Mouse (Mus musculus) brown adipose tissue, adult 24 weeks (tissue): ENCODE measurements at regions not wholly inside any gene's neighbourhood (a gene's known extent, or its start where the extent isn't known, plus 50 kb on each side); places are given as distances from the start of the nearest gene placed in this dataset.
"Not testable (repeated sequence)": the region's sequence is repeated elsewhere in the genome, so short reads cannot be mapped to it uniquely, and the experiment has no call there.

Experiments
- H3K27ac ChIP-seq: fragments of 200-500 bp; replicated peaks from 2 replicates; pipeline ENCODE4 v1.5.1; 2012; ENCODE audit warnings: low read depth, mild to moderate bottlenecking, low read length
- H3K4me1 ChIP-seq: fragments of 200-500 bp; 2 replicates; pipeline ENCODE4 v1.6.1; 2012; ENCODE audit warnings: low read length, mixed read lengths; ENCODE audit not compliant: control insufficient read depth, insufficient read depth, insufficient read length
- H3K4me3 ChIP-seq: fragments of 200-500 bp; 2 replicates; pipeline ENCODE4 v1.5.1; 2012; ENCODE audit warnings: low read depth, mild to moderate bottlenecking, low read length, moderate library complexity; ENCODE audit not compliant: insufficient read depth

- H3K27ac ChIP-seq: no peak overlapping the region
- H3K4me1 ChIP-seq: no peaks in the 10 kb centered on the region
These were observed 51.7 kb upstream of the Fam174b start for GRCm38 (mm10) chr7:73688451-73688850.

DNA sequence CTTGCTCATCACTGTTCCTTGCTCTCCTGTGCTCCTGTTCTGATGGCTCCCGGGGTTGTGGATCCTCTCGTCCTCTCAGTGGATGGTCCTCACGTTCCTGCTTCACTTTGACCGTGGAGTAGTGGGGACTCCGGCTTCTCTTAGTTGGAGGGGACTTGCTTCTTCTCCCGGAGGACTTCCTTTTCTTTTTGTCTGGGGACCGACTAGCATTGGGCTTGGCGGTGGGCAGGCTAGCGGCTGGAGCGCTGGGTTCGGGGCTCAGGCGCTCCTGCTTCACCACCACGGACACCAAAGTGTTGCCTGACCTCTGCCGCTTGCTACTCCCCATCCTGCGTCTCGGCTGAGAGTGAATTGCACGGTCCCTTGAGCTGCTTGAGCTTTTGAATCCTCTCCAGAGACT lies 53.9 kb upstream of the Fam174b start:
- not testable (repeated sequence) for H3K4me3 ChIP-seq, H3K4me1 ChIP-seq, H3K27ac ChIP-seq

More at GRCm38 (mm10) chr7:73688451-73688850, 51.7 kb upstream of the Fam174b start:
- no peak overlapping the region for H3K4me3 ChIP-seq

DNA sequence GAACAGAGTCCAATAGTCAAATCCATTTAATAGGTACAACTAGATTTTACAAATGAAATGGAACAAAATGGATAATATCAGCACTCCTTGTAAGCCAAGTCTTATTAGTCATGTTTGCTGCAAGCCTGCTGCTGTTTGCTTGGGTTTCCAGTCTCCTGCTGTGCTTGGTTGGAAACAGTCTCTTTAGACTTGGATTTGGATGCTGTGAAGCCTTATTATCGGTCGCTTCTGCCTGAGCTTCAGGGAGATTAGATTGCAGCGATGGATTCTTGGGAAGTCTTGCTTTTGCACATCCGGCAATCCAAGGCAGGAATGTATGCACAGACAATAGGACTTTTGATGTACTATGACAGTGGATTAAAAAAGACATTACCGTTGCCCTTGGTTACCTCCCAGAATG lies 57.3 kb upstream of the Fam174b start:
- no peak overlapping the region for H3K4me3 ChIP-seq
- H3K4me1 ChIP-seq: no peaks in the 10 kb centered on the region

DNA sequence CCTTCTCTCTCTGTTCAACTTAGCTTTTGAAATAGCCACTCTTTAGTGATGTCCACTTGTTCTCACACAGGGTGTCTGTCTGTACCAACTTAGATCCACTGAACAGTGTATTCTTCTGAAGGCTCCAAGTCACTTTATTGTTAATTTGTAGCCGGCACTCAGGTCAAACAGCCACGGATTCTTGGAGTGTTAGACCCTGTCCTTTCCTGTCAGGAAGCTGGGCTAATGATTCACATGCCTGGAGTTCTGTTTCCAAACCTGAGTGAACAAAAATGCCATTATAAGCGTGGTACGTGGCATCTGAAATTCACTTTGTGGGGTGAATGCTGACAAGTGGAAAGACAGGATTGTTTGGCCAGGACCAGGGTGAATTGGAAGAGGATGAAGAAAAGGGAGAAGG lies 69.5 kb upstream of the Fam174b start:
- Histone ChIP-seq H3K4me3 (no peak overlapping the region), H3K4me1 (peaks cover 5% of the 10 kb centered on the region), H3K27ac (no peak overlapping the region)

More for the DNA sequence above, 57.3 kb upstream of the Fam174b start:
- no peak overlapping the region for H3K27ac ChIP-seq

DNA sequence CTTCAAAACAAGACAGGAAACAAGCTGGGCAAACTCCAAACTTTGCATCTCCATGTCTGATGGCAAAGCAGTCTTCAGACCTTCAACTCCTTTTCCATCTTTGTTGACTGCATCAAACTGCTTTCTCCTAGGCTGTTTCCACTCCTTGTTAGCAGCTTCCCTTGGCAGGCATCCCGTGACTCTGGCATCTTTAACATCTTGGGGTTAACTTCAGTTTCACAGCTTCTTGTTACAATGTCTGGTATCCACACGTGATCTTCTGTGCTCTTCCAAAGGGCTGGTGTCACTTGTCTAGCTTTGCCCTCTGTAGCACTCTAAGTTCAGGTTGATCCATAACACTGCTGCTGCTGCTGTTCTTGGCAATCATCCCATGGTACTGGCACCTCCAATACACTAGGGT lies 71.3 kb upstream of the Fam174b start:
- H3K27ac ChIP-seq: no peak overlapping the region
- no peak overlapping the region for H3K4me3 ChIP-seq
- H3K4me1 ChIP-seq: peaks cover 5% of the 10 kb centered on the region

- Histone ChIP-seq H3K4me1 (peaks cover 5% of the 10 kb centered on the region), H3K4me3 (no peak overlapping the region), H3K27ac (no peak overlapping the region)
These were observed 73.0 kb upstream of the Fam174b start for GRCm38 (mm10) chr7:73666921-73667675.

DNA sequence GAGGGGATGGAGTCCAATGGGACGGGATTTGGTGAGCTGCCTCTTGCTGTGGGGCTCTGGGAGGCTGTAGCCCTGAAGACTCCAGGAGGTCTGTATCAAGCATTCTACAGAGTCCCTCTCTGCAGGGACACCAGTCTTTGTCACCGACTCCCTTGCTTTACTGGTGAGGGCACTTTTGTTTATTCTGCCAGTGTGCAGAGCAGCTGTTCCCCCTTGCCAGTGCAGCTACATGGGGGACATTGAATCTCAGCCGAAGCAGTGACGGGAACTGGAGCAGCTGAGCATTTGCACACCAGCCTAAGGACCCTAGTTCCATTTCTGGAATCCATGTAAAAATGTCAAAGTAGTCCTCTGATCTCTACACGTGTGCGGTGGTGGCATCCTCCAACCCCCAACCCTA lies 75.1 kb upstream of the Fam174b start:
- H3K4me3 ChIP-seq: no peak overlapping the region
- peaks cover 5% of the 10 kb centered on the region for H3K4me1 ChIP-seq
- no peak overlapping the region for H3K27ac ChIP-seq

- H3K4me1 ChIP-seq: peaks cover 5% of the 10 kb centered on the region
- H3K4me3 ChIP-seq: no peak overlapping the region
- no peak overlapping the region for H3K27ac ChIP-seq
These were observed 77.6 kb upstream of the Fam174b start for GRCm38 (mm10) chr7:73662536-73662935.

- Histone ChIP-seq H3K4me1 (peaks cover 5% of the 10 kb centered on the region), H3K27ac (no peak overlapping the region), H3K4me3 (no peak overlapping the region)
These were observed 78.2 kb upstream of the Fam174b start for GRCm38 (mm10) chr7:73661901-73662300.

DNA sequence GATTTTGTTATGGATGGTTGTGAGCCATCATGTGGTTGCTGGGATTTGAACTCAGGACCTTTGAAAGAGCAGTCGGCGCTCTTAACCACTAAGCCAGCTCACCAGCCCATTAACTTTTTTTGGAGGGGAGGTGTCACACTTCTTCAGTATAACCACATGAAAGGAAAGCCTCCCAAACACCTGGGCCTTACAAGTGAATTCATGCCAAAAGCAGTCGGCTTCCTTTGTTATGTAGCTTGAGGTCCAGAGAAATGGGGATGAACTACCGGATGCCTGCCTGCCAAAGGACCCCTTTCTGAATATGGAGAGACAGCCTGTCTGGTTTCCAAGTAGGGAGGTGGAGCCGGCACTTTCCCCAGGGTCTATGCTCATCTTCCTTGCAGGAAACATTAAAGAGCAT lies 80.6 kb upstream of the Fam174b start:
- no peak overlapping the region for H3K4me3 ChIP-seq
- no peaks in the 10 kb centered on the region for H3K4me1 ChIP-seq
- H3K27ac ChIP-seq: no peak overlapping the region

- H3K4me1 ChIP-seq: no peaks in the 10 kb centered on the region
- no peak overlapping the region for H3K4me3 ChIP-seq
- no peak overlapping the region for H3K27ac ChIP-seq
These were observed 82.8 kb upstream of the Fam174b start for GRCm38 (mm10) chr7:73657283-73657682.

DNA sequence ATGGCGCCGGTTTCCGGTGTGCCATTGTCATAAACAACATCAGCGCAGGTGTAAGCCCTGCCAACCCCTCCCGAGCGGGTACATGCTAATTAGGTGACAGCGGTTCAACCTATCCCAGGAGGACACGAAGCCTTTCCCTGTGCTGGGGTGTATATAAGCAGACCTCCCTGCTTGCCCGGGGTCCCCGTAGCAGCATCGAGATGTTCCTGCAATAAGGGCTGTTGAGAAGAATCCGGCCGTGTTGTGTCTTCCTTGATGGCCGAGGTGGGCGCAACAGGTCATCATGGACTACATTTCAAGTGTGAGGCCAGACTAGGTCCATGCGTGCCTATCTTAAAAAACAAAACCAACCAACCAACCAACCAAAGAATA lies 83.7 kb upstream of the Fam174b start:
- H3K4me1 ChIP-seq, H3K4me3 ChIP-seq: not testable (repeated sequence)

DNA sequence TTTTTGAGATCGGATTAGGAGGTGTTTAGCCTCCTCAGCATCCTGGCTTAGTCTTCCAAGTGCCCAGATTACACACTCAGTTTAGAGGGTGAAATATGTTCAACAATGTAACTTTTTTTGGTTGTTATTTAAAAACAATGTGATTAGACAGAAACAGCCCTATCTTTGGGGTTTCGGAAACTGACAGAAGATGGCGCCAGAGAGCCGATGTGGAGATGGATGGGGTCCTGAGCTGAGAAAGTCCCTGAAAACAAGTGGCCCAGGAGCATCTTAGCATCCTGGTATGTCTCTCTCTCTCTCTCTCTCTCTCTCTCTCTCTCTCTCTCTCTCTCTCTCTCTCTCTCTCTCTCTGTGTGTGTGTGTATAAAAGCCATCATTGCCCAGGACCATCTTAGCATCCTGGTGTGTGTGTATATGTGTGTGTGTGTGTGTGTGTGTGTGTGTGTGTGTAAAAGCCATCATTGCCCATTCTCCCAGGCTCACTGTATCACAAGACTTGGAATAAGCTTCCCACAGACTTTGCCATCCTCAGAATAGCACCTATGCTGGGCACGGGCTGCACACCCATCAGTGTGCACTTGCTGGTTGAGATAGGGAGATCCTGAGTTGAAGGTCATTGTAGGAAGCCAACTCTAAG lies 84.2 kb upstream of the Fam174b start:
- H3K4me1 ChIP-seq: no peaks in the 10 kb centered on the region

More for the DNA sequence above, 83.7 kb upstream of the Fam174b start:
- not testable (repeated sequence) for H3K27ac ChIP-seq

DNA sequence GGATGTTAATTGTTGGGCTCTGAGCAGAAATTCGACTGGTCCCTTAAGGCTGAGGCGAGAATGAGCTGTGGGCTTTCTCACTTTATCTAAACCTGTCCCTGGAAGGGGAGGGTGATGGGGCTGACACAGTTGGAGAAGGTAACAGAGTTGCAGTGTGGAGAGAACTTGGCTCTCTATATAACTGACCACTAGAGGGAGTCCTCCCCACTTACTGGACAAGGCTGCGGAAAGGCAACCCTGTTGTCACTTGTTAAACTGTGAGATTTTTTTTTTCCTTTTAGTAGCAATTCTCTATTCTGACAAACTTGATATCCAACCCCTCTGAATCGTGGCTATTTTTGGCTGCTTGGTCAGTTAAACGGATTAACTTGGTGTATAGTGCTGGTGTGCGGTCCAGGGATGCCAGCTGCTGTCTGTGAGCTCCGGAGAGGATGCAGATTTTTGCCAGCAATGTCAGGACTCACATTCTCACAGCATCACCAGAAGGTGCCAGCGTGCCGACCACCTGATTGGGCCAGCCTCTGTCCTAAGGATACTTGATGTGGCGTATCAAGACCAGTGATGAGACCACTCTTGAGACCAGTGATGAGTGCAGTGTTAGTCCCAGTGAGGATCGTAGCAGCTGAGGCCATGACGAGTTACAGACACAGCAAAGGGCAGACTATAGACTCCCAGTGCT lies 85.8 kb upstream of the Fam174b start:
- Histone ChIP-seq H3K27ac (no peak overlapping the region), H3K4me3 (no peak overlapping the region), H3K4me1 (no peaks in the 10 kb centered on the region)

More for the DNA sequence above, 84.2 kb upstream of the Fam174b start:
- Histone ChIP-seq H3K4me3 (no peak overlapping the region), H3K27ac (no peak overlapping the region)

DNA sequence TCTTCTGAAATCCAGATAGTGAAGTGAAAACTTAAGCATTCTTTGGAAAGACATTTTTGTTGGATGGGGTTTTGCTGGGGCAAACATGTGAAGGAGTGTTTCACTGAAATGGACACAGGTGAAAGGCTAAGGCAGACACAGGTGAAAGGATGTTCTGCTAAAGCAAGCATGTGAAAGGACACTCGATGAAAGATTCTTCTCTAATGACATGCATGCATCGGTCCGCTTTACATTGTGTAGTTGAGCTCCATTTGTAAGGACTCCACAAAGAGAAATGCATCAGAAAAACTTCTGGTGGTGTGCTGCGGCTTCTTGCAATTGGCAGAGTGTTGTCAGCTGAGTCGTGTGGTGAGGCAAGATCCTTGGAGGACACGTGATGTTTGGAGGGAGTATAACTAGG lies 89.2 kb upstream of the Fam174b start:
- Histone ChIP-seq H3K27ac (no peak overlapping the region), H3K4me1 (no peaks in the 10 kb centered on the region), H3K4me3 (no peak overlapping the region)

GRCm38 (mm10) chr7:73648010-73648409 lies 92.1 kb upstream of the Fam174b start:
- Histone ChIP-seq H3K4me1 (no peaks in the 10 kb centered on the region), H3K27ac (no peak overlapping the region), H3K4me3 (no peak overlapping the region)
